In genomic region chr5:31997189-31997954, GRCm38 (mm10) we compare ENCODE assay signal across 24 mouse cellular contexts.
DNase-seq lines count a peak whose midpoint lies in the region; ATAC-seq and TF ChIP-seq lines count a peak whose summit lies in the region.
"Had no signal": no experiment of that assay in that cellular context is flagged by ENCODE, and none has a peak within 500 bp of the region (broad histone marks: within the 10 kb centered on the region; RNA-seq: fewer than 3 reads in every experiment).

No protein-coding gene starts in this region.

- TF ChIP-seq CTCF in kidney, adult 2 months (conservative IDR thresholded peaks at IDR 0.05; ENCODE audit: insufficient read depth, insufficient read length, low read depth, low read length): no peak

- no peaks in the 10 kb centered on the region for H3K36me3 ChIP-seq in kidney, adult 2 months (ENCODE audit: control insufficient read depth, insufficient read depth, low read length)
- H3K36me3 ChIP-seq in kidney, embryonic 14.5 days (ENCODE audit: control insufficient read depth, insufficient read depth, low read length): no peaks in the 10 kb centered on the region
- H3K36me3 ChIP-seq in midbrain, embryonic 16.5 days (ENCODE audit: control insufficient read depth, insufficient read depth, low read length): no peaks in the 10 kb centered on the region
- H3K36me3 ChIP-seq: hindbrain, embryonic 10.5 days; kidney, embryonic 15.5 days; neural tube, embryonic 15.5 days had no signal

- H3K4me2 ChIP-seq in kidney, embryonic 14.5 days (replicated peaks; ENCODE audit: low read depth, low read length): no peak overlapping the region
- H3K4me2 ChIP-seq in midbrain, embryonic 16.5 days (ENCODE audit: low read length): no peak overlapping the region
- H3K4me2 ChIP-seq: forebrain, embryonic 13.5 days; kidney, embryonic 15.5 days; midbrain, embryonic 11.5 days; neural tube, embryonic 15.5 days had no signal

- no peak overlapping the region for H3K4me3 ChIP-seq in kidney, adult 2 months (ENCODE audit: insufficient read depth, low read depth, low read length)
- H3K4me3 ChIP-seq in kidney, embryonic 14.5 days (ENCODE audit: low read length): no peak overlapping the region
- no peak overlapping the region for H3K4me3 ChIP-seq in midbrain, embryonic 16.5 days (ENCODE audit: low read depth, low read length)
- H3K4me3 ChIP-seq: forebrain, embryonic 13.5 days; gastrocnemius, adult 2 months; hindbrain, embryonic 10.5 days; kidney, embryonic 15.5 days; neural tube, embryonic 15.5 days had no signal

- no peak overlapping the region for H3K9ac ChIP-seq in kidney, embryonic 14.5 days (ENCODE audit: low read depth, low read length)
- no peak overlapping the region for H3K9ac ChIP-seq in midbrain, embryonic 16.5 days (ENCODE audit: low read depth, low read length)
- H3K9ac ChIP-seq: forebrain, embryonic 13.5 days; kidney, embryonic 15.5 days; liver, postnatal 0 days; neural tube, embryonic 15.5 days had no signal

- no peaks in the 10 kb centered on the region for H3K27me3 ChIP-seq in kidney, adult 2 months (replicated peaks; ENCODE audit: control insufficient read depth, insufficient read depth, low read length)
- H3K27me3 ChIP-seq in kidney, embryonic 14.5 days (ENCODE audit: control insufficient read depth, insufficient read depth, low read length): no peaks in the 10 kb centered on the region
- H3K27me3 ChIP-seq in midbrain, embryonic 16.5 days (ENCODE audit: control insufficient read depth, insufficient read depth, low read depth, low read length): no peaks in the 10 kb centered on the region
- H3K27me3 ChIP-seq: CH12.LX; forebrain, embryonic 13.5 days; kidney, embryonic 15.5 days; neural tube, embryonic 15.5 days had no signal

- H3K27ac ChIP-seq in kidney, adult 2 months (ENCODE audit: insufficient read depth, low read depth, low read length): no peak overlapping the region
- no peak overlapping the region for H3K27ac ChIP-seq in kidney, embryonic 14.5 days (ENCODE audit: low read depth, low read length)
- no peak overlapping the region for H3K27ac ChIP-seq in midbrain, embryonic 16.5 days (ENCODE audit: low read length)
- H3K27ac ChIP-seq: forebrain, embryonic 13.5 days; gastrocnemius, adult 2 months; hindbrain, embryonic 10.5 days; hindbrain, postnatal 0 days; kidney, embryonic 15.5 days; neural tube, embryonic 15.5 days had no signal

- no peak for ATAC-seq in kidney, embryonic 14.5 days (ENCODE audit: low FRiP score, low TSS enrichment)
- no peak for ATAC-seq in midbrain, embryonic 16.5 days
- no peak for ATAC-seq in CD4-positive, CD25-positive, alpha-beta regulatory T cell, adult 4 months
- ATAC-seq: activated CD4-positive, CD25-positive, alpha-beta regulatory T cell, adult 4 months; forebrain, embryonic 13.5 days; hindbrain, postnatal 0 days; liver, postnatal 0 days; lung, postnatal 0 days had no signal

- H3K4me1 ChIP-seq in kidney, adult 2 months (ENCODE audit: control insufficient read depth, insufficient read depth, low read length): 0 out of 2 replicates have a peak, but pooled peaks cover 7% of the 10 kb centered on the region
- no peaks in the 10 kb centered on the region for H3K4me1 ChIP-seq in kidney, embryonic 14.5 days (ENCODE audit: control insufficient read depth, insufficient read depth, low read length)
- no peaks in the 10 kb centered on the region for H3K4me1 ChIP-seq in midbrain, embryonic 16.5 days (ENCODE audit: control insufficient read depth, insufficient read depth, low read length)
- H3K4me1 ChIP-seq: forebrain, embryonic 13.5 days; hindbrain, embryonic 10.5 days; kidney, embryonic 15.5 days; neural tube, embryonic 15.5 days had no signal

- TF ChIP-seq POLR2A in kidney, adult 2 months (IDR thresholded peaks at IDR 0.05; ENCODE audit: low read depth, low read length): no peak

- DNase-seq in kidney, adult 2 months: peak; percentile 54
- peak; percentile 1 for DNase-seq in testis, postnatal 14 days (ENCODE audit: low spot score)
- DNase-seq in testis, postnatal 10 days (ENCODE audit: low spot score): no peak
- peak; percentile 81 for DNase-seq in large intestine, adult 2 months (ENCODE audit: low read depth, low spot score)
- DNase-seq: adrenal gland, adult 8-10 months; cerebellum, adult 18-20 months; cerebellum, postnatal 14 days; gastrocnemius, adult 2 months; layer of hippocampus, adult 9-11 months; liver, postnatal 0 days; thymus, postnatal 25 days had no signal

- no peaks in the 10 kb centered on the region for H3K9me3 ChIP-seq in kidney, embryonic 14.5 days (ENCODE audit: control insufficient read depth, low read length)
- H3K9me3 ChIP-seq in midbrain, embryonic 16.5 days (replicated peaks; ENCODE audit: control insufficient read depth, low read length, poor library complexity, severe bottlenecking): no peaks in the 10 kb centered on the region
- H3K9me3 ChIP-seq: forebrain, embryonic 13.5 days; G1E; hindbrain, embryonic 10.5 days; kidney, embryonic 15.5 days; neural tube, embryonic 15.5 days had no signal

- 61% methylated on average over 4 of the region's 4 CpGs for WGBS in kidney, adult 2 months
- 71% methylated on average over 4 of the region's 4 CpGs for WGBS in kidney, embryonic 14.5 days
- WGBS in large intestine, adult 2 months: 27% methylated on average over 4 of the region's 4 CpGs
- WGBS in midbrain, embryonic 16.5 days: 87% methylated on average over 4 of the region's 4 CpGs
